Mouse (Mus musculus) kidney, adult 2 months (tissue): Measurements from ENCODE around the gene Spock1. TPM values are rescaled to one million over a fixed set of nuclear protein-coding genes. Genes with fewer than 3 reads are reported as not detected.

Source experiments
- DNase-seq: peaks from one replicate; pipeline ENCODE4 v3.0.0; 2021
- H3K27ac ChIP-seq: fragments of 200-500 bp; 2 replicates; pipeline ENCODE4 v1.5.1; 2012; ENCODE audit warnings: low read depth, low read length, control low read depth, inconsistent platforms; ENCODE audit not compliant: insufficient read depth
- H3K27me3 ChIP-seq: fragments of 200-500 bp; replicated peaks from 2 replicates; pipeline ENCODE4 v1.6.1; 2012; ENCODE audit warnings: mild to moderate bottlenecking, moderate library complexity, low read length, inconsistent platforms; ENCODE audit not compliant: control insufficient read depth, insufficient read depth
- H3K36me3 ChIP-seq: fragments of 200-500 bp; 2 replicates; pipeline ENCODE4 v1.6.1; 2012; ENCODE audit warnings: mild to moderate bottlenecking, moderate library complexity, low read length, inconsistent platforms; ENCODE audit not compliant: control insufficient read depth, insufficient read depth
- H3K4me1 ChIP-seq: fragments of 200-500 bp; 2 replicates; pipeline ENCODE4 v1.6.1; 2011; ENCODE audit warnings: low read length; ENCODE audit not compliant: control insufficient read depth, insufficient read depth
- H3K4me3 ChIP-seq: fragments of 200-500 bp; 2 replicates; pipeline ENCODE4 v1.5.1; 2011; ENCODE audit warnings: mild to moderate bottlenecking, low read depth, low read length, control low read depth; ENCODE audit not compliant: insufficient read depth
- CTCF ChIP-seq: fragments of 200-500 bp; conservative IDR thresholded peaks from 2 replicates; pipeline ENCODE4 v1.5.1; 2011; ENCODE audit warnings: low read depth, mild to moderate bottlenecking, control low read depth, low read length, moderate library complexity, mixed read lengths; ENCODE audit not compliant: insufficient read depth, insufficient read length
- POLR2A ChIP-seq: fragments of 200-500 bp; IDR thresholded peaks from one replicate; pipeline ENCODE4 v1.6.1; 2011; ENCODE audit warnings: low read depth, low read length, control low read depth
- whole genome bisulfite sequencing: fragments of 180-500 bp; shearing (Covaris S2); methylation state at CpG from one replicate; pipeline ENCODE4 v1.1.7; 2018; 5-methylcytosine and 5-hydroxymethylcytosine counted together
- polyA plus RNA-seq: library from polyadenylated mRNA; depleted of rRNA; stranded (reverse); fragments of >200 nt; gene quantifications from 2 replicates; pipeline ENCODE4 v1.2.3, GENCODE M21; 2012

Spock1 gene
- polyA plus RNA-seq, 1 experiment = 0.19 TPM

GRCm38 (mm10) chr13:57525946-57526345 lies 382.2 kb downstream of the Spock1 start:
- no peaks in the 10 kb centered on the region for H3K27me3 ChIP-seq

GRCm38 (mm10) chr13:57524546-57524945 lies 383.6 kb downstream of the Spock1 start:
- DNase-seq = no peak
- no peak for TF ChIP-seq CTCF
- TF ChIP-seq POLR2A = no peak
- 80% methylated on average over 3 of the region's 3 CpGs for WGBS
- Histone ChIP-seq H3K27me3 (no peaks in the 10 kb centered on the region), H3K4me1 (no peaks in the 10 kb centered on the region), H3K36me3 (no peaks in the 10 kb centered on the region), H3K27ac (no peak overlapping the region), H3K4me3 (no peak overlapping the region)

More at GRCm38 (mm10) chr13:57525946-57526345, 382.2 kb downstream of the Spock1 start:
- Histone ChIP-seq H3K27ac (no peak overlapping the region), H3K36me3 (no peaks in the 10 kb centered on the region), H3K4me1 (no peaks in the 10 kb centered on the region), H3K4me3 (no peak overlapping the region)
- no peak for DNase-seq
- TF ChIP-seq POLR2A (no peak), CTCF (no peak)

GRCm38 (mm10) chr13:57523366-57523765 lies 384.8 kb downstream of the Spock1 start:
- Histone ChIP-seq H3K4me3 (no peak overlapping the region), H3K27ac (no peak overlapping the region), H3K4me1 (no peaks in the 10 kb centered on the region), H3K36me3 (no peaks in the 10 kb centered on the region), H3K27me3 (no peaks in the 10 kb centered on the region)
- no peak for TF ChIP-seq POLR2A
- no peak for TF ChIP-seq CTCF
- no peak for DNase-seq
- 80% methylated on average over 5 of the region's 5 CpGs for WGBS

GRCm38 (mm10) chr13:57522319-57522718 lies 385.8 kb downstream of the Spock1 start:
- TF ChIP-seq POLR2A (no peak), CTCF (no peak)
- no peak for DNase-seq
- H3K4me3 ChIP-seq = no peak overlapping the region
- H3K27ac ChIP-seq = no peak overlapping the region
- no peaks in the 10 kb centered on the region for H3K4me1 ChIP-seq
- H3K27me3 ChIP-seq = no peaks in the 10 kb centered on the region
- 83% methylated on average over 4 of the region's 4 CpGs for WGBS
- H3K36me3 ChIP-seq = no peaks in the 10 kb centered on the region

DNA sequence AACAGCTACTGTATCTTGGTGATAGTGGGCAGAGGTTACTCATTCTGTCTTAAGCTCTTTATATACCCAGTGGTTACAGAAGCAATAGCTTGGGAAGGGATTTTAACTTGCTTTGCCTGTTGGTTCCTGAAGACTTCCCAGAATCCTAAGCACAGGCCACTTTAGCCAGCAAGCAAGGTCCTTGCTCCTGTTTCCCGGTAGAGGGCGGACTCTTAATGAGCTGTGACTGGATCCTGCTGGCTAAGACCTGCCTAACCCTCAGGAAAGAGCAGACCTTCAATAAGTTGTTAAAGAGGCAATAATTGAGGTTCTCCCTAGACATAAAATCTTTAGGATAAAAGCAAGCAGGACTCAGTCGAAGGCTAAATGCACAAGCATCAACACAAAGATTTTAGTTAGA lies 387.0 kb downstream of the Spock1 start:
- no peak overlapping the region for H3K4me3 ChIP-seq
- no peaks in the 10 kb centered on the region for H3K36me3 ChIP-seq
- WGBS = 14% methylated on average over 3 of the region's 3 CpGs
- H3K4me1 ChIP-seq = no peaks in the 10 kb centered on the region
- TF ChIP-seq CTCF = peak; percentile 52
- TF ChIP-seq POLR2A = no peak
- no peak overlapping the region for H3K27ac ChIP-seq
- H3K27me3 ChIP-seq = no peaks in the 10 kb centered on the region
- peak; percentile 8 for DNase-seq

DNA sequence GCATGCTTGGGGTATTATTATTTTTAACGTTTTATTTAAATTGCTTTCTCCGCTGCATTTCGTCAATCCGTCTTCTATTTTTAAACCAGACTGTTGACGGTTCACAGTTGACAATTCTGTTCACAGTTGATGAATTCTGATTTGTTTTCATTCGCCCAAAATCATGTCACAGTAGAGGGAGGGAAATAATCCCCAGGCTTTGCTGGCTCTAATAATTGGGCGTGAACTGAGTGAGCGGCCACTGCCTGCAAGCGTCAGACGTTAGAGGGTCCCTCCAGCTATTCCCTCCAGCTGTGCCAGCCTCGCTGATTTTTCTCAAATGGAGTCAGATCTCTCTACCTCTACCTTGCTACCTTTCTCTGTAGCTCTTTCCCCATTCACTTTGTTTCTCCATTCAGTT lies 388.3 kb downstream of the Spock1 start:
- DNase-seq = no peak
- no peaks in the 10 kb centered on the region for H3K27me3 ChIP-seq
- 46% methylated on average over 11 of the region's 11 CpGs for WGBS
- TF ChIP-seq POLR2A (no peak), CTCF (no peak)
- H3K4me1 ChIP-seq = no peaks in the 10 kb centered on the region
- no peaks in the 10 kb centered on the region for H3K36me3 ChIP-seq
- no peak overlapping the region for H3K4me3 ChIP-seq
- no peak overlapping the region for H3K27ac ChIP-seq

DNA sequence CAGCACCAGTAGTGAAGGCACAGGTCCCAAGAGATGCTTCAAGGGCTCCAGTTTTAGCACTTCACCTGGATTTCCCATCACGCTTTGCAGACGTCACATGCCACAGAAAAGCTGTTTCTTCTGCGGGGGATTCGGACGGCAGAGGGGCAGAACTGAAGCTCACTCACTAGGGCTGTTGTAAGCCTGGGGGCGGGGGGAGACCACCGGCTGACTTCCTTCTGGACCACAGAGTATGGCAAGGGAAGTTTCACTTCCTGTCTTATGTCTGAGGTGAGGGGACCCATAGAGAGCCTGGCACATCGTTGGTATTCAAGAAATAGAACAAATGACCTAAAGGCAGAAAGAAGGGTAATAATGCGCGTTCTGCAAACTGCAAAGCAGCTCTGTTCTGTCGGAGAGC lies 392.4 kb downstream of the Spock1 start:
- no peaks in the 10 kb centered on the region for H3K4me1 ChIP-seq
- 83% methylated on average over 11 of the region's 11 CpGs for WGBS
- no peak for TF ChIP-seq CTCF
- TF ChIP-seq POLR2A = no peak
- DNase-seq = no peak
- H3K27me3 ChIP-seq = no peaks in the 10 kb centered on the region
- no peak overlapping the region for H3K27ac ChIP-seq
- H3K36me3 ChIP-seq = no peaks in the 10 kb centered on the region
- no peak overlapping the region for H3K4me3 ChIP-seq

- WGBS = 84% methylated on average over 7 of the region's 7 CpGs
- no peaks in the 10 kb centered on the region for H3K36me3 ChIP-seq
- no peak for DNase-seq
- H3K27me3 ChIP-seq = no peaks in the 10 kb centered on the region
- H3K27ac ChIP-seq = no peak overlapping the region
- no peaks in the 10 kb centered on the region for H3K4me1 ChIP-seq
- H3K4me3 ChIP-seq = no peak overlapping the region
- TF ChIP-seq CTCF (no peak), POLR2A (no peak)
Measured at GRCm38 (mm10) chr13:57501552-57501951, 406.6 kb downstream of the Spock1 start.
